Mouse (Mus musculus): Measurements from ENCODE around the gene Exoc6.

Gene Exoc6

GRCm38 (mm10) chr19:37574802-37575201 lies 24.6 kb downstream of the Exoc6 start:
- no peak for DNase-seq (ENCODE audit: low read depth, low spot score)

- DNase-seq (ENCODE audit: low read depth, low spot score) = no peak
Observed at GRCm38 (mm10) chr19:37579607-37580006, 29.4 kb downstream of the Exoc6 start.

GRCm38 (mm10) chr19:37580438-37580837 lies 30.2 kb downstream of the Exoc6 start:
- no peak for DNase-seq (ENCODE audit: low read depth, low spot score)

GRCm38 (mm10) chr19:37585210-37585609 lies 35.0 kb downstream of the Exoc6 start:
- DNase-seq (ENCODE audit: low read depth, low spot score) = no peak

GRCm38 (mm10) chr19:37585684-37586083 lies 35.5 kb downstream of the Exoc6 start:
- DNase-seq (ENCODE audit: low read depth, low spot score) = no peak

GRCm38 (mm10) chr19:37590544-37590943 lies 40.3 kb downstream of the Exoc6 start:
- DNase-seq (ENCODE audit: low read depth, low spot score) = no peak

GRCm38 (mm10) chr19:37601968-37602848 lies 52.0 kb downstream of the Exoc6 start:
- peak; percentile 41 for DNase-seq (ENCODE audit: low read depth, low spot score)

- DNase-seq (ENCODE audit: low read depth, low spot score) = no peak
Observed at GRCm38 (mm10) chr19:37609991-37610390, 59.8 kb downstream of the Exoc6 start.

- no peak for DNase-seq (ENCODE audit: low read depth, low spot score)
Observed at GRCm38 (mm10) chr19:37612893-37613292, 62.7 kb downstream of the Exoc6 start.

GRCm38 (mm10) chr19:37615039-37615630 lies 64.9 kb downstream of the Exoc6 start:
- DNase-seq (ENCODE audit: low read depth, low spot score) = no peak

GRCm38 (mm10) chr19:37647994-37648393 lies 97.8 kb downstream of the Exoc6 start:
- no peak for DNase-seq (ENCODE audit: low read depth, low spot score)

- no peak for DNase-seq (ENCODE audit: low read depth, low spot score)
Observed at GRCm38 (mm10) chr19:37650526-37650925, 100.3 kb downstream of the Exoc6 start.

GRCm38 (mm10) chr19:37654012-37654411 lies 103.8 kb downstream of the Exoc6 start:
- no peak for DNase-seq (ENCODE audit: low read depth, low spot score)

GRCm38 (mm10) chr19:37656441-37656840 lies 106.2 kb downstream of the Exoc6 start:
- DNase-seq (ENCODE audit: low read depth, low spot score) = no peak

- DNase-seq (ENCODE audit: low read depth, low spot score) = no peak
Observed at GRCm38 (mm10) chr19:37665256-37665655, 115.0 kb downstream of the Exoc6 start.

- DNase-seq (ENCODE audit: low read depth, low spot score) = no peak
Observed at GRCm38 (mm10) chr19:37667855-37668594, 117.8 kb downstream of the Exoc6 start.

GRCm38 (mm10) chr19:37668657-37669056 lies 118.4 kb downstream of the Exoc6 start:
- DNase-seq (ENCODE audit: low read depth, low spot score) = no peak

- DNase-seq (ENCODE audit: low read depth, low spot score) = no peak
Observed at GRCm38 (mm10) chr19:37669486-37669885, 119.3 kb downstream of the Exoc6 start.

- DNase-seq (ENCODE audit: low read depth, low spot score) = no peak
Observed at GRCm38 (mm10) chr19:37673393-37673792, 123.2 kb downstream of the Exoc6 start.

GRCm38 (mm10) chr19:37685281-37685680 lies 135.1 kb downstream of the Exoc6 start, which contains the start of gene Cyp26c1:
Gene Cyp26c1, plus strand, starts transcription at chr19:37685581.
- DNase-seq (ENCODE audit: low read depth, low spot score) = no peak

GRCm38 (mm10) chr19:37686347-37686746 lies 136.1 kb downstream of the Exoc6 start:
- DNase-seq (ENCODE audit: low read depth, low spot score) = no peak
